Mouse (Mus musculus) adrenal gland, postnatal 10 days (tissue): ENCODE results near the gene Pdcd1lg2. TPM values are rescaled to one million over a fixed set of nuclear protein-coding genes. Genes with fewer than 3 reads are reported as not detected.

ENCODE experiments used
- DNase-seq: peaks from one replicate; pipeline ENCODE4 v3.0.0; 2021; ENCODE audit warnings: mixed read lengths
- total RNA-seq, 2 experiments: library from RNA; stranded (reverse); gene quantifications; 2 replicates each; pipeline ENCODE4 v1.2.3; 2021

Pdcd1lg2 gene
- total RNA-seq, 2 experiments from 2014 or later: not detected

DNA sequence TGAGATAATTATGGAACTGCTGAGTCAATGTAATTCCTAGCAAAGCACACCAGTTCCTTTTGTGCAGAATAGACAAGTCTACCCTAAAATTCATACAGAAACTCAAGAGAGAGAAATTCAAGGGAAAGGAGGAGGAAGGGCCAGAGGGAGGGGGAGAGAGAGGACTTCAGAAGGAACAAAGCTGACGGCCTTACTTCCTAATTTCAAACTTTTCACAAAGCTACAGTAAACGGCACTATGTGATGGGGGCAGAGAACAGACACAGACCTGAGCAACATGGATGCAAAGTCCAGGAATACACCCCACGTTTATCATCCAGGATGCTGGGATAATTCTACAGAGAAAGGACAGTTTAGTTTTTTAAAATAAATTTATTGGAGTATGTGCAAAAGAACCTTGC, 8.8 kb downstream of the Pdcd1lg2 start:
- DNase-seq: no peak

DNA sequence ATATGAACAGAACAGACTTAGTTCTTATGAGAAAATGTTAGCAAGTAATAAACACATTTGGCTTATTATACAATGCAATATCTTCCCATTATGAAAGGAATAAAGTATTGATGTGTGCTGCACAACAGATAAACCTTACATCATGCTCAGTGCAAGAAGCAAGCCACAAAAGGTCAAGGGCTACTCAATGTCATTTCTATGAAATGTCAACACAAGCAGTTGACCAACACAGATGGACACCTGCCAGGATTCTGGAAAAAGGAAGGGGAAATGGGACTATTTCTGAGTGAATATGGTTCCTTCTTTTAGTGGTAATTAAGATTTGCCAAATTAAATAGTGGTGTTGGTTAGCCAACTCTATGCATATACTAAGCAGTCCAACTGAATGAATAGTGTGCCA, 9.2 kb downstream of the Pdcd1lg2 start:
- peak; percentile 67 for DNase-seq

DNA sequence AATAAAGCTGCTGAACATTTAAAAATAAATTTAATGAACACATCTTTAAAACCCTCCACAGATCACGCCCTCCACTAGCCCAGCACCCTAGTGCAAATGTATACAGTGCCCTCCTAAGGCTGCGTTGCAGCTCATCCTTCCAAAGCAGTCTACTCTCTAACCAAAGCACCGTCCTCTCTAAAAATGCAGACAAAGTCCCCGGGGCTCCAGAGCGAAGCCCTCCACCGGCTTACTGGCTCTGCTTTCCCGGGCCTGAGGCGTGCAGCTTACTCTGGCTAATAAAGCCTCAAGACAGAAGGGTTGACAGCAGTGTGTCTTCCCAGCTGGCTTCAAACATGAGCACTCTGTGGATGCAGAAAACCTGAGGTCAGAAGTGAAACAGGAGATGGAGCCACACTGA, 9.7 kb downstream of the Pdcd1lg2 start:
- DNase-seq: no peak

DNA sequence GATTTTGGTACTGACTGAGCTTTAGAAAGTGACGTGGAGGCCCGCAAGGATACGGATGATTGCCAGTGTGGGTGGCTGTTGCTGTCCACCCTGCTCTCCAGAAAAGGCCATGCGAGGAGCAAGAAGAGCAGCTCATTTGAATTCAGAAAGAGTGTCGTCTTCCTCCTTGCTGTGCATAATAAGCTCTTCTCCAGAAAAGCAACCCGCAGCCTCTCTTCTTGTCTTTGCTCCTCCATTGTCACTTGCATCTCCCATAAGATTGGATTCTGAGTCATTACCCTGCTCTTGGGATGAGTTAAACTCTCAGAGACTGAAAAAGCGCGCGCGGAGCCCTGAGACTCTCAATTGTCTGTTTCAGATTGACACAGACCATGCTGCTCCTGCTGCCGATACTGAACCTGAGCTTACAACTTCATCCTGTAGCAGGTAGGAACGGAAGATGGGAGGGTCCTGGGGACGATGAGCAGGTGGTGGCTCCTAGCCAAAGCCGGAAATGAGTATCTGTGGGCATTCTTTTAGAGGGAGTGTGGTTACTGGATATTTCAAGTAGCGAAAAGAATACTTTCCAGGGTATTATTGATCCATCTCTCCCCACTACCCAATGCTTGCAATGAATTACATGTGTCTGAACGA, 11.4 kb downstream of the Pdcd1lg2 start:
- no peak for DNase-seq

DNA sequence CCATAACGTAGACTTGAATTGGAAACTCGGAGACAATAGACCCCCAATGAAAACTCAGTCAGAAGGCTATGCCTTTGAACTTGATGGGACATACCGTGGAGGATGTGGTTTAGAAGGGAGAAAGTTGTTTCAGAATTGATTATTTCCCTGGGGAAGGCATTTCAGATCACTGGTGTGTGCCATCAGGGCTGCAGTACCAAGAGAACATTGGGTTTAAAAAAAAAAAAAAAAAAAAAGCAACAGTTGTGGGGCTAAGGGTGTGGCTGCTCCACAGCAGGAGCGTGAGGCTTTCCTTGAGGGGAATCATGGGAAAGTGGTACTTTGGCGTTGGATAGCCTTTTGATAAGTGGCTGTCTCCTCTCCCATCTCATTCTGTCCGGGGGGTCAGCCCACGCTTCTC, 12.1 kb downstream of the Pdcd1lg2 start:
- DNase-seq: no peak

DNA sequence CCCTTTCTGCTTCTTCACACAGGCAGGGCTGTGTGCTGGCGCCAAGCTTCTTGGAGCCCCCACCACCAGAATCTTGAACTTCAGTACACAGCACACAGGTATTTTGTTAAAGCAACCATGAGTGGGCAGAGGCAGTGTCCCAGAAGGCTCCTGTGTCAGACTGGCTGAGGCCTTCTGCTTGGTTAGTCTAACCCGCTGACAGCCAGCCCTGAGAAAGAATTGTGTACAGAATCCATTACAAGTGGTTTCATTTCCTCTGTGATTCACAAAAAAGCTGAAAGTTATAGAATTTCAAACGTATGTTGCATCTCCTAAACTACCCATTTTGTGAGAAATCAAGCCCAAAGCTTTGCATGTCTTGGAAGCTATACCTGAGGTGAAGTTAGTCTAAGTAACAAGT, 19.8 kb downstream of the Pdcd1lg2 start:
- DNase-seq: no peak

DNA sequence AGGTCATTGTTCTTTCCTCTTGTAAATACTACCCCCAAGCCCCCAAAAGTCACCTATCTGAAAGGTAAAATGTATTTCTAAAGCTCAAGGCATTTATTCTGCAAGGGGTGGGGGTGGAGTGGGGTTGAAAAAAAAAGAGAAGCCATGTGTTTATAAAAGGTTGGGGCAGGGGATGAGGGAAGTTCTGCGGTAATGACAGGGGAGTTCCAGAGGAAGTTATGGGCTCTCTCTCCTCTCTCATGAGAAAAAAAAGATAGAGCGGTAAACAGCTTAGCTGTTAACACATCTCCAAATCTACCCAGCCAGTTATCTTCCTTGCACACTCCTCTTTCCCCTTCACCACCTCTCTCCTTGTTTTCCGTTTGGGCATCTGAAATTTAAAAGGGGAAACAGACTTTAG, 20.2 kb downstream of the Pdcd1lg2 start:
- DNase-seq: no peak

DNA sequence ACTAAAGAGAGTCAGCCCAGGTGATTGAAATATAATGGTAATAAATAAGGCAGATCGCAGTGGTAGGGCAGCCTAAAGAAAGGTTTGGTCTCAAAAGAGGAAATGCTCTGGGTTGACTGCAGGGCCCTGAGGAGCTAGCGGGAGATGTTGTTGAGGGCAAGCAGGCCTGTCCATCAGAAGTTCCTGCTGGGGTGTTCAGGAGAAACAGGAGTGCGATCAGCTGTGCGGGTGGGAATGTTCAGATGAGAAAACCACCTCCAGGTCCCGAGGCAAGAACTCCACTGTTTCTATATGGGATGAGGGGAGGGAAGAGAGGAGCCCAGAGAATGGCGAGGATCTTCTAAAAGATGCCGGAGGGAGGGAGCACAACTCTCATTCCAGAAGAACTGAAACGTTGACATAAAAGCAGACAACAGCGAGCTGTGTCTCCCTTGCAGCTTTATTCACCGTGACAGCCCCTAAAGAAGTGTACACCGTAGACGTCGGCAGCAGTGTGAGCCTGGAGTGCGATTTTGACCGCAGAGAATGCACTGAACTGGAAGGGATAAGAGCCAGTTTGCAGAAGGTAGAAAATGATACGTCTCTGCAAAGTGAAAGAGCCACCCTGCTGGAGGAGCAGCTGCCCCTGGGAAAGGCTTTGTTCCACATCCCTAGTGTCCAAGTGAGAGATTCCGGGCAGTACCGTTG, 26.2 kb downstream of the Pdcd1lg2 start:
- no peak for DNase-seq

DNA sequence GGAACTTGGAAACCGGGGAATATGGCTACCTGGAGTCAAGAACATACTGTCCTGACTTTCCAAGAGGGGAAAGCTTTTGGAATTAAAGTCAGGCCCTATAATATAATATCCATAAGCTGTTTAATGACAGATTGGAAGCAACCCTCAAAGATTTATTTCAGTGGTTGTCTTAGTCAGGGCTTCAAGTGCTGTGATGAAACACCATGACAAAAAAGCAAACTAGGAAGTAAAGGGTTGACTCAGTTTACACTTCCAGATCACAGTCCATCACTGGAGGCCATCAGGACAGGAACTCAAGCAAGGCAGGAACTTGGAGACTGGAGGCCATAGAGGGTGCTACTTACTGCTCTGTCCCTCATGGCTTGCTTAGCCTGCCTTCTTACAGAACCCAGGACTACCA, 27.1 kb downstream of the Pdcd1lg2 start:
- no peak for DNase-seq

DNA sequence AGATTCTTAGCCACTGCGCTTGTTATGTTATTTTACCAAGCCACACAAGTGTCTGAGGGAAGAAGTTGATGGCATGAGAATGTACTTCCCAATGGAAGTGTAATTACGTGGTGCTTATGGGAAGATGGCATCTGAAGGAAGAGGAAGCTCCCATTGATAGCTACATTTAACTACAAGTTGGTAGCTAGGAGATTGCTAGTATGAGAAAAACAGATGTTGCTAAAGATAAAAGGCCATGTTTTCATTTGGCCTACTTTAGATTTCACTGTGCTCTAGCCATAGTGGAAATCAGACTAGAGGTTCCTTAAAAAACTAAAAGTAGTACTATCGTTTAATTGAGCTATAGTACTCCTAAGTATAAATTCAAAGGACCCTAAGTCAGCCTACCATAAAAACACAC, 28.5 kb downstream of the Pdcd1lg2 start:
- no peak for DNase-seq

DNA sequence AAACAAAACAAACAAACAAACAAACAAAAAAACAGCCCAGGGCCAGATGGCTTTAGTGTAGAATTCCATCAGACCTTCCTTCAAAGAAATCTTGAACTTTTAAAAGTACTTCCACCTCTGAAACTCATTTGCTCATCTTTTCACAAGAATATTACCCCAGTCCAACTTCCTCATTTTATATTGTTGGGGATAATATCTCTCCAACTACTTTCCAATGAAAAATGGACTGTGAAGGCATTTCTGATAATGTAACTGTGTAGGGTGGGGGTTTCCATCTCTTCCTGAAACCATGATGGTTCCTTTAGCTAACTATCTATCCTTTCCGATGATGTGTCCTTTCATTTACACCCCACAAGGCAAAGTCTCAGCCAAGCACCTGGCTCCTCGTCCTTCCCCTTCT, 31.8 kb downstream of the Pdcd1lg2 start:
- DNase-seq: no peak

DNA sequence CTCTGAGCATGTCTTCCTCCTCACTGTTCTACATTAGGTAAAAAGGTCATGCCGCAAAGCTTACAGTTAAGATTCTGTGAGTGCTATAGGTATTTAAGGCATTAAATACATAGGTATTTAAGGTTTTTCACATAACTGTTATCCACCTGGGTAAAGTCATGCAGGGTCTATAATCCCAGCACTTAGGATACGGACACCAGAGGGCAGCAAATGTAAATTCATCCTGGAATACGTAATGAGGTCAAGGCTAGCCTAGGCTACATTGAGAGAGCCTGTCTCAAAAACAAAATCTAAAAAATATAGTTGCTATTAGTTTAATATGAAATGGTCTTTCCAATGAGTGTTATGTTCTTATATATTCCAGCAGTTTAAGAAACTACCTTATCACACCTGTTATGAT, 33.6 kb downstream of the Pdcd1lg2 start:
- DNase-seq: no peak

DNA sequence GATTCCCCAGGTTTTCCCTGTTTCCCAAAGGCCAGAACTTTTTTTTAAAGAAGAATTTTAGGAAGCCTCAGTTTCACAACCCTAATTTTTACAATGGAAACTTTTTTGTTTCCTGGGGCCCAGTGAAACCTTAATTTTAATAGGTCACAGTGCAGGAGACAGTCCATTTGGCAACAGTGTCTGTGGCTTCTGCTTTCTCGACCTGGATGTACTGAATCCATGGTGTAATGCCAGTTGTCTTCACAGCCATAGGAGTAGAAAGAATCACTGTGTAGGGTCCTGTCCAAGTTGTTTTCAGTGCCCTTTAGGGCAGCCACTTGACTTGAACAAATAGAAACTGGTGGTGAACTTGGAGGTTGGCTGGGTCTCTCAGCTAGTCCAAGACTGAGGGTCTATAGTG, 37.7 kb downstream of the Pdcd1lg2 start:
- DNase-seq: no peak

DNA sequence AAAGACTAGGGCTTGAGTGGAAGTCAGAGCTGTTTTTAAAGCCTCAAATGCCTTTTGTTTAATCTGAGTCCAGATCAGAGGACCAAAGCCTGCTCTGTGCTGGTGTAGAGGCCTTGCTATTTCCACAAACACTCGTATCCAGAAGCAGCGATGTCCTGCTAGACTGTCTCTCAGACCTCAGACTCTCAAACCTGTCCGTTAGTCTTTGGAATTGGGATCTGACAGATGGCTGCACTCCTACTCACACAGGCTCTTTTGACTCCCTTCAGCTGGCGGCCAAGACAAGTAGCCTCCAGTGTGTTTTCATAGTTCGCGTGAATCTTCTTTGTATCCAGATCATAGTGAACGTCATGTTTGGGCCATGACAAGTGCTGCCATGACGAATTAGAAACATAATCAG, 39.7 kb downstream of the Pdcd1lg2 start:
- no peak for DNase-seq

DNA sequence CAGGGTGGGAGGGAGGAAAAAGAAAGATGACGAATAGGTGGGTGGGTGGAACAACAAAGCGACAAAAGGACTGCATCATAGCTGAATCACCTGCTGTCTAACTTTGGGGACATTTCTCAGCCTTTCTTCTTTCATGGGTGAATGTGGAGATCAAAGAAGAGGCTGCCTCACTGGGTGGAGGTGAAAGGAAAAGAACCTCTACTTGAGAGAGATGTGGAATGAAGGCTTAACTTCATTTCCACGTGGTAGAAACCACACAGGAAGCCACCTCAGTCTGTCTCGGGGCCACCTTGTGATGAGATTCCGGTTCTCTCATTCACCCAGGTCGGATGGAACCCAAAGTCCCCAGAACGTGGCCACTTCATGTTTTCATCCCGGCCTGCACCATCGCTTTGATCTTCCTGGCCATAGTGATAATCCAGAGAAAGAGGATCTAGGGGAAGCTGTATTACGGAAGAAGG, 43.5 kb downstream of the Pdcd1lg2 start:
- DNase-seq: no peak

DNA sequence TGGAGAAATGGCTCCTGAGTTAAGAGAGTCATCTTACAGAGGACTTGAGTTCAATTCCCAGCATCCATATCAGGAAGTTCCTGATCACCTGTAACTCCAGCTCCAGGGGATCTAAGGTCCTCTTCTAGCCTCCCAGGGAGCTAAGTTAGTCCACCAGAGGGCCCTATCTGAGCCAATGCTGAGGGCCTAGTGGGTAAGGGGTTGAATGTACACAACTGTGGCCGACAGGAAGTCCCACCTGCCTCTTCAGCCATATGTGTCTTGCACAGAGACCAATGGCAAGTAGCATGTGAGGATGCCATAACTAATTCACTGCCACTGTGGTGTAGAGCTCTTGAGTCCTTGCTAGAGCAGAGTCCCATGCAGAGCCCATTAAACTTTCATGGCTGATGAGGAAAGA, 44.4 kb downstream of the Pdcd1lg2 start:
- DNase-seq: no peak

DNA sequence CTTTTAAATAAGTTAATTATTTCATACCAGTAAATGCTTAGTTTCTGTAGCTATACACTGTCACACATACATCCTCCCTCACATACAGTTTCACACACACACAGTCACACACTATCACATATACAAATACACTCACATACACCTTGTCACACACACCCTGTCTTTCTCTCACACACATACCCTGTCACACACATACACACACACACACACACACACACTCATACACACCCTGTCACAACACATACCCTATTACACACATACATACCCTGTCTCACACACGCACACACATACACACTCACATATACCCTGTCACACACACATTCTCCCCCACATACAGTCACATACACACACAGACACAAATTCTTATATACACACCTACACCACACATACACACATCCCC, 47.3 kb downstream of the Pdcd1lg2 start:
- DNase-seq: no peak

DNA sequence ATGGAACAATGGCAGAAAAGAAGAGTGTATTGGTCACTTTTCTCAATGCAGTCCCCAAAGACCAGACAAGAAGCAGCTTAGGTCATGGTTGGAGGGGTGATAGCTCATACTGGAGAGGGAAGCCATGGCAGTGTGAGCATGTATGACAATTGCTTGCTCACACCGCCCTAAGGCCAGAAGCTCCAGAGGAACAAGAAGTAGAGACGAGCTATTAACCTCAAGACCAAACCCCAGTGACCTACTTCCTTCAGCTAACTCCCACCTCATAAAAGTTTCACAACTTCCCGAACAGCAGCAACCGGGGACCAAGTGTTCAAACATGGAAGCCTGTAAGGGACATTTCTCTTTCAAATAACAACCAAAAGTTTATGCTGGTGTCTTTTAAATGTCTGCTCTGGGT, 51.7 kb downstream of the Pdcd1lg2 start:
- no peak for DNase-seq

DNA sequence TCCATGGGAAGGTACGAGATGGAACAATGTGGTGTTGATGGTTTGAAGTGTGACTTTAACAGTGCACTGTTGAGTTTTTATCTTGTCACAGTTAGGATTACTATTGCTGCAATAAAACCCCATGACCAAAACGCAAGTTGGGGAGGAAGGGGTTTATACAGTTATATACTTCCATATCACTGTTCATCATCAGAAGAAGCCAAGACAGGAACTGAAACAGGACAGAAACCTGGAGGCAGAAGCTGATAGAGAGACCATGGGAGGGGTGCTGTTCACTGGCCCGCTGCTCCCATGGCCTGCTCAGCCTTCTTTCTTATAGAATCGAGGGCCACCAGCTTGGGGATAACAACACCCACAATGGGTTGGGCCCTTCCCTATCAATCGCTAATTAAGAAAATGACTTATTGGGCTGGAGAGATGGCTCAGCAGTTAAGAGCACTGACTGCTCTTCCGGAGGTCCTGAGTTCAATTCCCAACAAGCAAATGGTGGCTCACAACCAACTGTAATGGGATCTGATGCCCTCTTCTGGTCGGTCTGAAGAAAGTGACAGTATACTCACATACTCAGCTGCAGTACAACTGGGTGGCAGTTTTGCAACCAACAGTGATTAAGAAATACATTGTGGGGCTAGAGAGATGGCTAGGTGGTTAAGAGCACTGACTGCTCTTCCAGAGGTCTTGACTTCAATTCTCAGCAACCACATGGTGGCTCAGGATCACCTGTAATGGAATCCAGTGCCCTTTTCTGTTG, 53.1 kb downstream of the Pdcd1lg2 start:
- no peak for DNase-seq

DNA sequence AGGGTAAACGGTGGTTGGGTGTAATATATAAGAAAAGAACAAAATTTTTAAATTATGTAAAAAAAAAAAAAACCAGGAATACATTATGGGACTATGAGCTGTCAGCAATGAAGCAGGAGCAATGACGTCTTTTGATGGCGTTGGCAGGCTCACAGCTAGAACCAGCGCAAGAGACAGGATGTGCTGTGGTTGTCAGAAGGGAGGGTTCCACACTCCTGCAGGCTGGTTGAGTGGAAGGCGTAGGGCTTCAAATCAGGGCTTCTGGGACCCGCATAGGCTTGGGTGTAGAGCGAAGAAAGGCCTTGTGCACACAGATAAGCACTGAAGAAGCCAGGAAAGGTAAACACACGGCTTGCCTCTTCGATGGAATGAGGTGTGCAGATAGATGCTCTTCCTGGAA, 56.1 kb downstream of the Pdcd1lg2 start:
- DNase-seq: no peak

DNA sequence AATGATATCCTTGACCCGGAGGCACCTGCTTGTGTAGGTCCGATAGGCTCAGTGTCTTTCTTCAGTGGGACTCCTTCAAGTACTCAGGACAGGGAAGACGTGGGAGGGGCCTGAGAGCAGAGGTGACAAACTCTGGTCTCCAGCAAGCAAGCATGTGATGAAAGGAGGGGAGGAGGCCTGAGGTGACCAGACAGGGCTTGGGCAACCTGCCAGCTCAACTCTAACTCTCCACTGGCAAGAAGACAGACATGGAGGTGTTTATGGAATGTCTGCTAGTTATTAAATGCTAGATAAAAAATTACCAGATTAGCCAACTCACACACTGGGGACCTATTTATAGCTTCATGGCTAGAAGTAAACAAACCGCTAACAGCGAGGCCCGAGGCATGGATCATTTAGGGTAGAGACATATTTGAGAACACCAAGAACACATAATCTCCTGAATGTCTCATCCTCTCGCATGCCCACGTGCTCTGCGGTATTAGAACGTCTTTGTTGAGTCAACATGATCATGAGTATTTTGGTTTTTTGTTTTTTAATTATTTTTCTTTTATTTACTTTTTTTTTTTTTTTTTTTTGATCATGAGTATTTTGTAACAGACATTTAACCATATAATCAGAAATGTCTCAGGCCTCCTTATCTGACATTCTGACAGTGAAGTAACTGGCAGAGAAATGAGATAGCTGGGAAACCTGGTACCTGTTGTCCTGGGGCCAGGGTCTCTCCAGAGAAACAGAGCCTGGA, 58.4 kb downstream of the Pdcd1lg2 start:
- peak; percentile 58 for DNase-seq

DNA sequence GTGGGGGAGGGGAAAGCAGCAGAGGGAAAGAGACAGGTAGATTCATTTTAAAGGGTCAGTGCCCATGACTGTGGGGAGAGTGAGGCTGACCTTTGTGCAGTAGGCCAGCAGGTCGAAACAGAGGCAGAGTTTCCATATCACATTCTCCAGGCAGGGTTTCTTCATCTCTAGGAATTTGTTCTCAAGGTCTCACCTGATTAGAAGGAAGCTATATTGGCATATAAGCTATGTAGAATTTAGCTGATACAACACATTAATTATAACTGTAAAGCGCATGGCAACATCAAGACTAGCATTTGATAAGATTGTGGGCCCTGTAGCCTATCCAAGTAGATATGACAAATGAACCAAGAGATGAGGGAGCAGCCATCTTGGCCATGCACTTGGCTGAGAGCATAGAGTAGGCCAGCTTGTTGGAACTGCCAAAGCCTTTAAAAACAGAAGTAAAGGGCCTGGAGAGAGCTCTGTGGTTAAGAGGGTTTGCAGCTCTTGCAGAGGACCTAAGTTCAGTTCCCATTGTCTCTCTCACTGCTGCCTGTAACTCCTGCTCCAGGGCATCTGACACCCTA, 59.1 kb downstream of the Pdcd1lg2 start:
- no peak for DNase-seq

DNA sequence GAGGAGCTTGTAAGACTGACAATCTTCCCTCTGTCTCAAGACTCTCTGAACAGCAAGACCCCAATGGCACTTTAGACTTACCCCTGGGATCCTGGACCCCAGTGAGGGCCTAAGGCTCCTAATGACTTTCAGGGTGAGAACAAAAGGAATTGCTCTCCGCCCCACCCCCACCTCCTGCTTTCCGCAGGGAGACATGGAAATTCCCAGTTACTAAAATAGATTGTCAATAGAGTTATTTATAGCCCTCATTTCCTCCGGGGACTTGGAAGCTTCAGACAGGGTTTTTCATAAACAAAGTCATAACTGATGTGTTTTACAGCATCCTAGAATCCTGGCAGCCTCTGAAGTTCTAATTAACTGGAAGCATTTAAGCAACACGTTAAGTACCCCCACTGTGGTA, 59.9 kb downstream of the Pdcd1lg2 start:
- DNase-seq: peak; percentile 60
